In the genomic region with DNA sequence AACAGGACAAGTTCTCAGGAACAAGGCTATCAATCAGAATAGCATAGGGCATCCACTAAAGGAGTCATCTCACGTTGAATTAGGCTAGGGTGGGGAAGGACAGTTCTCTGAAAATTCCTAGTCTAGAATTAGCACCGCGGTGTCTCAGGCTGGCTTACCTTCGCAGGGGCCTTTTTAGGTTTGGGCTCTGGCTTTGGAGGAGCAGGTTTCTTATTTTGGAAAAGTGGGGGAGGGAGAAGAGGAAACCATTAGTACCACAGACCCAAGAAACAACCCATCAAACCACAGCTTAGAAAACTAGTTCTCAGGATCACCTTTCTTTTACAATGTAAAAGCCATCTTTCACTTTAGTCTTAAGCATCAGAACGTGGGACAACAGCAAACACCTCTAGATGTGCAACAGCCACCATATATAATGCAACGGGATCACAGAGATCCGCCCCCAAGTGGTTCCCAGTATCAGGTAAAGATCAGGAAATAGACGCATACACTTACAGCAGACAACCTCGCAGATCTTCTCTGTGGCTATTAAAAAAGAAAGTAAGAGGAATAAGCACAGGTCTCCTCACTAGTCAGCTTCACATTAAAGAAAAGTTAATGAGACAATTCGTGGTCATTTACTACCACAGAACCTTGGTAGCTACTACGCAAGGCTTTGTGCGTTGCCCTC, we compare ENCODE assay signal across 8 mouse cellular contexts. TPM values are rescaled to one million over a fixed set of nuclear protein-coding genes. Genes with fewer than 3 reads are reported as not detected.
DNase-seq lines count a peak whose midpoint lies in the region; ATAC-seq and TF ChIP-seq lines count a peak whose summit lies in the region.

No protein-coding gene starts in this region.

- H3K4me2 ChIP-seq in forebrain, embryonic 15.5 days (replicated peaks): peak overlapping the region; percentile 63
- peak overlapping the region; percentile 78 for H3K4me2 ChIP-seq in liver, embryonic 15.5 days

- DNase-seq in heart, adult 2 months: no peak
- no peak for DNase-seq in heart, postnatal 36 days
- no peak for DNase-seq in gastrocnemius, postnatal 14 days
- no peak for DNase-seq in gastrocnemius, postnatal 4 days (ENCODE audit: low spot score in 2 of 2)
- no peak for DNase-seq in adrenal gland, postnatal 4 days (ENCODE audit: low spot score in 2 of 2)

- H3K27me3 ChIP-seq in heart, adult 2 months (ENCODE audit: control insufficient read depth, insufficient read depth, low read length): no peaks in the 10 kb centered on the region
- H3K27me3 ChIP-seq in C2C12 (ENCODE audit: control insufficient read depth, insufficient read depth, insufficient read length): no peaks in the 10 kb centered on the region
- H3K27me3 ChIP-seq in forebrain, embryonic 15.5 days: no peaks in the 10 kb centered on the region
- H3K27me3 ChIP-seq in liver, embryonic 15.5 days: no peaks in the 10 kb centered on the region

- TF ChIP-seq EP300 in heart, adult 2 months (IDR thresholded peaks at IDR 0.05; ENCODE audit: insufficient read depth, low read depth, low read length): no peak

- no peaks in the 10 kb centered on the region for H3K9me3 ChIP-seq in forebrain, embryonic 15.5 days
- H3K9me3 ChIP-seq in liver, embryonic 15.5 days (replicated peaks): no peaks in the 10 kb centered on the region

- peak overlapping the region; percentile 62 for H3K9ac ChIP-seq in heart, adult 2 months (ENCODE audit: low read depth, low read length)
- peak overlapping the region; percentile 57 for H3K9ac ChIP-seq in forebrain, embryonic 15.5 days (replicated peaks)
- H3K9ac ChIP-seq in liver, embryonic 15.5 days: peak overlapping the region; percentile 63

- intact Hi-C loops in heart, adult 2 months (cut with DNase I): loop anchor here (1.0 to 2.0 kb wide), 2 partner anchors 36 to 55 kb away; no protein-coding TSS in a partner anchor
- intact Hi-C loops in heart, postnatal 36 days (cut with DNase I): loop anchor here (2.0 kb wide), 1 partner anchor 58 kb away; no protein-coding TSS in a partner anchor
- intact Hi-C loops in gastrocnemius, postnatal 14 days (cut with DNase I; ENCODE audit: low total_unique reads): no loop called here

- WGBS in heart, adult 2 months: 32% methylated on average over 12 of the region's 12 CpGs
- WGBS in forebrain, embryonic 15.5 days: 45% methylated on average over 12 of the region's 12 CpGs
- 35% methylated on average over 12 of the region's 12 CpGs for WGBS in liver, embryonic 15.5 days (ENCODE audit: insufficient replicate concordance)

- no peak for TF ChIP-seq CTCF in heart, adult 2 months (IDR thresholded peaks at IDR 0.05)
- TF ChIP-seq CTCF in C2C12 (IDR thresholded peaks at IDR 0.05; ENCODE audit: control insufficient read depth, insufficient read depth, insufficient read length): no peak

- no peak for ATAC-seq in forebrain, embryonic 15.5 days (replicated peaks)
- ATAC-seq in liver, embryonic 15.5 days (ENCODE audit: insufficient read depth): no peak

- H3ac ChIP-seq in C2C12 (ENCODE audit: control insufficient read depth, insufficient read length, low read depth): peak overlapping the region; percentile 65

- H3K79me2 ChIP-seq in heart, adult 2 months (replicated peaks; ENCODE audit: control insufficient read depth, insufficient read depth, low read length): no peaks in the 10 kb centered on the region
- H3K79me2 ChIP-seq in C2C12 (ENCODE audit: control insufficient read depth, insufficient read depth): peaks cover 18% of the 10 kb centered on the region

- H3K79me3 ChIP-seq in C2C12 (ENCODE audit: low read depth): peaks cover 11% of the 10 kb centered on the region

- TF ChIP-seq POLR2A in heart, adult 2 months (IDR thresholded peaks at IDR 0.05; ENCODE audit: insufficient read depth, low read depth, low read length): no peak

- peak overlapping the region; percentile 68 for H3K27ac ChIP-seq in heart, adult 2 months
- H3K27ac ChIP-seq in forebrain, embryonic 15.5 days (replicated peaks): peak overlapping the region; percentile 100
- peak overlapping the region; percentile 78 for H3K27ac ChIP-seq in liver, embryonic 15.5 days (replicated peaks)

- H3K36me3 ChIP-seq in heart, adult 2 months (ENCODE audit: control insufficient read depth, insufficient read depth, low read length): peaks cover 7% of the 10 kb centered on the region
- H3K36me3 ChIP-seq in C2C12 (ENCODE audit: control insufficient read depth, insufficient read depth): peaks cover 22% of the 10 kb centered on the region
- H3K36me3 ChIP-seq in forebrain, embryonic 15.5 days: peaks cover 31% of the 10 kb centered on the region
- peaks cover 46% of the 10 kb centered on the region for H3K36me3 ChIP-seq in liver, embryonic 15.5 days (replicated peaks)

- H3K4me3 ChIP-seq in heart, adult 2 months: peak overlapping the region; percentile 48
- peak overlapping the region; percentile 65 for H3K4me3 ChIP-seq in C2C12 (ENCODE audit: insufficient read depth, poor library complexity, severe bottlenecking)
- peak overlapping the region; percentile 52 for H3K4me3 ChIP-seq in forebrain, embryonic 15.5 days
- H3K4me3 ChIP-seq in liver, embryonic 15.5 days (replicated peaks): peak overlapping the region; percentile 91

- no peaks in the 10 kb centered on the region for H3K4me1 ChIP-seq in heart, adult 2 months (ENCODE audit: control insufficient read depth, insufficient read depth, low read length)
- H3K4me1 ChIP-seq in forebrain, embryonic 15.5 days: peaks cover 44% of the 10 kb centered on the region
- peaks cover 38% of the 10 kb centered on the region for H3K4me1 ChIP-seq in liver, embryonic 15.5 days (replicated peaks)

TF ChIP-seq in C2C12, 6 proteins besides CTCF, POLR2A, EP300 and RAD21:
- TF ChIP-seq MAX (IDR thresholded peaks at IDR 0.05): no peak
- no peak for TF ChIP-seq FOSL1 (IDR thresholded peaks at IDR 0.05; ENCODE audit: insufficient read depth, low read length, poor library complexity, severe bottlenecking)
- TF ChIP-seq USF1 (IDR thresholded peaks at IDR 0.05; ENCODE audit: low read depth): no peak
- TF ChIP-seq MYOG (IDR thresholded peaks at IDR 0.05; ENCODE audit: control insufficient read depth, extremely low read depth, insufficient read length): no peak
- no peak for TF ChIP-seq MYOD1 (IDR thresholded peaks at IDR 0.05; ENCODE audit: control insufficient read depth, insufficient read length, low read depth)
- TF ChIP-seq CEBPB (IDR thresholded peaks at IDR 0.05; ENCODE audit: low read depth): no peak

RNA-seq across cellular contexts. Expression of a gene that starts 2.0 kb away (rescaled TPM):
- total RNA-seq in heart, adult 2 months (2021): 100 to 1,000 TPM in 1 of 2 experiments, 10 to 100 TPM in 1; 92.3 to 109 TPM
- polyA plus RNA-seq in heart, adult 2 months (2012; rRNA removed): 23.1 and 59.6 TPM in 2 replicates
- total RNA-seq in heart, postnatal 36 days (2021): 100 to 1,000 TPM; 106 to 128 TPM
- 176 TPM for polyA plus RNA-seq in C2C12 (2012; fragmentation: generic; extraction: Trizol)
- polyA plus RNA-seq in forebrain, embryonic 15.5 days (2015; fragmentation: Nextera tagmentation; extraction: Ambion mirVana): 2,070 and 2,100 TPM in 2 replicates
- 509 and 615 TPM in 2 replicates for polyA plus RNA-seq in liver, embryonic 15.5 days (2015; fragmentation: Nextera tagmentation; extraction: Ambion mirVana)
- total RNA-seq in gastrocnemius, postnatal 14 days (2021): 100 to 1,000 TPM; 110 to 135 TPM
- total RNA-seq in gastrocnemius, postnatal 4 days (2021): 100 to 1,000 TPM; 473 to 485 TPM
- total RNA-seq in adrenal gland, postnatal 4 days (2021): 100 to 1,000 TPM; 497 to 511 TPM

RNA-seq across cellular contexts. Expression of a gene that starts 34.3 kb away (rescaled TPM):
- total RNA-seq in heart, adult 2 months (2021): 10 to 100 TPM; 28.3 to 28.8 TPM
- 21.6 and 34.2 TPM in 2 replicates for polyA plus RNA-seq in heart, adult 2 months (2012; rRNA removed)
- 10 to 100 TPM; 29.9 to 32.4 TPM for total RNA-seq in heart, postnatal 36 days (2021)
- 27.7 TPM for polyA plus RNA-seq in C2C12 (2012; fragmentation: generic; extraction: Trizol)
- 52.8 and 56.7 TPM in 2 replicates for polyA plus RNA-seq in forebrain, embryonic 15.5 days (2015; fragmentation: Nextera tagmentation; extraction: Ambion mirVana)
- polyA plus RNA-seq in liver, embryonic 15.5 days (2015; fragmentation: Nextera tagmentation; extraction: Ambion mirVana): 17.1 and 17.5 TPM in 2 replicates
- total RNA-seq in gastrocnemius, postnatal 14 days (2021): 10 to 100 TPM; 11.3 to 13.0 TPM
- total RNA-seq in gastrocnemius, postnatal 4 days (2021): 10 to 100 TPM; 27.1 to 28.8 TPM
- 10 to 100 TPM; 42.9 to 46.3 TPM for total RNA-seq in adrenal gland, postnatal 4 days (2021)

RNA-seq across cellular contexts. Expression of a gene that starts 52.2 kb away (rescaled TPM):
- not detected for total RNA-seq in heart, adult 2 months (2021)
- not detected in 2 replicates for polyA plus RNA-seq in heart, adult 2 months (2012; rRNA removed)
- total RNA-seq in heart, postnatal 36 days (2021): not detected
- not detected for polyA plus RNA-seq in C2C12 (2012; fragmentation: generic; extraction: Trizol)
- not detected in 2 replicates for polyA plus RNA-seq in forebrain, embryonic 15.5 days (2015; fragmentation: Nextera tagmentation; extraction: Ambion mirVana)
- 0.91 and 1.5 TPM in 2 replicates for polyA plus RNA-seq in liver, embryonic 15.5 days (2015; fragmentation: Nextera tagmentation; extraction: Ambion mirVana)
- 1 to 10 TPM; 1.9 to 3.0 TPM for total RNA-seq in gastrocnemius, postnatal 14 days (2021)
- 1 to 10 TPM; 2.7 to 3.5 TPM for total RNA-seq in gastrocnemius, postnatal 4 days (2021)
- total RNA-seq in adrenal gland, postnatal 4 days (2021): under 1 TPM; 0.50 to 0.73 TPM
